Mouse (Mus musculus) frontal cortex, adult 2 months (tissue): ENCODE data around the gene Zfp800. TPM values are rescaled to one million over a fixed set of nuclear protein-coding genes. Genes with fewer than 3 reads are reported as not detected.

Experiments used
- DNase-seq, 2 experiments: peaks; one replicate each; pipeline ENCODE4 v3.0.0; 2022; ENCODE audit warnings: low spot score in 1 of 2; ENCODE audit errors: extremely low spot score in 1 of 2
- polyA plus RNA-seq: library from polyadenylated mRNA; depleted of rRNA; stranded (reverse); fragments of >200 nt; gene quantifications from 2 replicates; pipeline ENCODE4 v1.2.3, GENCODE M21; 2012

Zfp800 gene
- polyA plus RNA-seq, 1 experiment, result 7.2 TPM

DNA sequence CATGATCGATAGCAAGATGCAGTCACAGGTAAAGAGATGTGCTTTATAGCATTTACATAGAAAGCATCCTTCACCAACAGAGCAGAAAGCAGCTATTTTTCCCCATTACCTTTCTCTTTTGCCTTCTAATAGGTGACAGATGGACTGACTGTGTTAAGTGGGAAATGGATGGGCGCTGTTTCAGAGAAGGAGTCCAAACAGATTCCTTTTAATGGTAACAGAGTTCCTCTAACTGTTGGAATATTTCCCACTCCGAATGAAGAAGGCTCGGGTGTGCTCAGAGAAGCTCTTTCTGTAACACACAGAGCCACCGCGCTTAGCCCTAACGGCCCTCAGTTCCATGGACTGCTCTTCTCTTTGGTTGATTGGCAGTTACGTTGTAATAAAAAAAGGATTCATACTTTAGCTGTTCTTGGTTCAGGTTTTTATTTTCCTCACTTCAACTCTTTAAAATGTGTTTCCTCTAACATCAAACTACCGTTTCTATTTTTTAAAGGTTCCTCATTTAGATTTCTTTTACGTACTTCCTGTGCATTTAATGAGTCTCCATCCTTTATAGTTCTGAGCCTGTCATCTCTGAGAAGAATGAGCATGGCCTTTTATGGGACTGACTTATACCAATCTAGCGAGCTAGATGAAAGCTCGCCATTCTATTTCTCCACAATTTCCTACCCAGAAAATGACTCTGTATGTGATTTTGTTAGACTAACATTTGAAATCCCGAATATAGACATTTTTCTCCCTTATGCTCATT is 78.8 kb downstream of the Zfp800 start:
- DNase-seq, result peak in 1 of 2 experiments; percentile 7

DNA sequence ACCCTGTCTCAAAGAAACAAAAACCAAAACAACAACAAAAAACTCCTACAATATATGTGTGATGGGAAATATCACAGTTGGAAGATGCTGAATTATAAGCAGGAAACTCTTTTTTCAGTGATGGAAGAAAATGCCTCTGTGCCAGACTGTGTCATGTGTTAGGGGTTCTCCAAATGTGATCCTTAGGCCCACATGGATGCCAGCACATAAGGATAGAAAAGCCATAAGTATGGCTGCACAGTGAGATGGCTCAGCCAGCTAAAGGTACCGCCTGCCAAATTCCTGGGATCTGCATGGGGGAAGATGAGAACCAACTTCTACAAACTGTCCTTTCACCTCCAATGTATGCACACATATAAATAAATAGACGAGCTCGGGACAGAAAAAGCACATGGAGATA is 82.6 kb downstream of the Zfp800 start:
- no peak for DNase-seq

DNA sequence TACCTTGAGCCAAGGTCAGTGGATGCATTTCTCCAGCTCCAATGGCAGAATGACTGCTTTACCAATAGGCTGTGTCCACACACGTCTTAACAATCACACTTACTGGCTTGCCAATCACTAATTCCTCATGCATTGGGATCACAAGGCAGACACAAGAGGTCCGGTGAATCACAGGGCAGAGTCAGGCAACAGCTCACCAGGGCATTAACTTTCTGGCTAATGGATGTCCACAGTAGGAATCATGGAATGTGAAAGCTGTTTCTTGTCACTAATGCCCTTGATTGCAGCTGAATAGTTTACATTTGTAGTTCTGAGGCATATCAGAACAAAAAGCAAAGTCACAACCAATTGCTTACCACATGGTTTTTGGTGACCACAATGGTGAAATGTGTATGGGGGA is 85.7 kb downstream of the Zfp800 start:
- no peak for DNase-seq

DNA sequence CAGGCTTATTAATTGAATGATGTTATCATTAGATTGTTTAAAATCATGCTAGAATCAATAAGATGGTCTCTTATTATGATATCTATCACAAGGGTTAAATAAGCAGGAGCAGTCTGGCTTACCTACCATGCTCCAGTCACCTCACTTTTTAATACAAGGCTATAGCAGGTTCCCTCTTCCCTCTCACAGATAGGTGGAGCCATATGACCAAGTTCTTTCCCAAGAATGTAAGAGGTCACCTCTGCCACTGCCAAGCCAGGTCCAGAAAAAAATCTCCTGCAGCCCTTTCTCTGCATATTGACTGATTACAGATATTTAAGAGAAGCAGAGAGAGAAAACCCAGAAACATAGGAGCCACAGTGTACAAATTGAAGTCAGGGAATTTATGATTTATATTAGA is 88.1 kb downstream of the Zfp800 start:
- peak in 1 of 2 experiments; percentile 12 for DNase-seq

DNA sequence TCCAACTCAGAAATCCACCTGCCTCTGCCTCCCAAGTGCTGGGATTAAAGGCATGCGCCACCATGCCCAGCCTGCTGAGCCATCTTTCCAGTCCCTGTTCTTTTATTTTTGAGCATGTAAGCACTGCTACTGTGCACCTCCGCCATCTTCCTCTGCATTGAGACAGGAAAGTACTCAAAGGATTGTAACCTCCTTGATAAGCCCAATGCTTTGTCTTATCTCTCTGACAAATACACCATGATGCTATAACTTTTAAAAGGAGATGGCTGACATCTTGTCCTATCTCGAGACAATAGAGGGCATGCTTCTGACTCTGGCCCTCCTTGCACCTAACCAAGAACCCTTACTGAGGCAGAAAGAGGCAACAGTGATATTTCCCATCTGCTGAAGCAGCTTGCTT is 88.9 kb downstream of the Zfp800 start:
- DNase-seq, result no peak

DNA sequence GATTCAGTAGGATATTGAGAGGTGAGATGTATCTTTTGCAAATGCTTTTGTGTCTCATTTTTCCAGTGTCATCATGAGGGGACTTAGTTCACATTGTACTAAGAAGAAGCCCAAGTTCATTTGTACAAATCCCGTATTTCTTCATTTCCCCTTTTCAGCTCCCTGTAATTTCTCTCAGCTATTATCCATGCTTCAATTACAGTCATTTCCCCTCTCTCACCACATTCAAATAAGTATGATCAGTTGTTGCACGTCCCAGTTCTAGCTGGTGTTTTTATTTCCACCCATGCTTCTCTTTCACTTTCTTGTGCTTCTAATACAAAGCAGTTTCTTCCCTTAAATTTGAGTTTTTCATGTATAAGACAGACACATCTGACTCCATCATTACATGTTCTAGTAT is 91.1 kb downstream of the Zfp800 start:
- DNase-seq, result no peak

DNA sequence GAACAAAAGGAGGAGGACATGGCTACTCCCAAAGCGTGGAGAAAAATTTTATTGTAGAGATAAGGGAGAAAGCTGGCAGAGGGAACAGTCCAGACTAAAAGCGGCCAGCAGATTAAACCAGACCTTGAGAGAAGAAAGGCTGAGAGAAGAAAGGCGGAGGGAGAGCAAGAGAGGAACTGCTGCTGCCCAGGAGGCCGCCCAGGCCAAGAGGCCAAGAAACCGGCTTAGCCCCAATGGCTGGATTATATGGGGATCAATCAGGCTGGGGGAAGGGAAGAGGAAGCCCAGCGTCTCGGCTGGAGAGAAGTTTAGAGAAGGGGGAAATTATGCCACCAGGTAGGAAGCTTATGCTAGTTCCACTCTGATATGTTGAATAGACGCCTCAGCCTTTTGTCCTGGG is 101.5 kb downstream of the Zfp800 start:
- DNase-seq, result no peak

DNA sequence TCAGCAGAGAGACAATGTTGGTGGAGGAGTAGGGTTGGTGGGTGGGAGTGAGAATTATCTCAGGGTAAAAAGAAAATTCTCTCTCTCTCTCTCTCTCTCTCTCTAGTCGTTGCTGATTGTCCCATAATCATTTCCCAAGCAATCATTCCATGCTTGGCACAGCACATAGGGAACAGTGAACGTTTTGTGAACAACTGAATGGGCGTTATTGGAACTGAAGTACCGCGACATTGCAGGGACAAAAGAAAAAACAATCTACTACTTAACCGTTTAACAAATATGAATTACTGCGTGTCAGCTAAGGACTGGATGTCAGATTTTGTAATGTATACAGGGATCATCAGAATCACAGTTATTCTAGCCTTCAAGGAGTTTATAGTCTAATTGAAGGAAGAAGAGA is 102.2 kb downstream of the Zfp800 start:
- DNase-seq, result no peak

DNA sequence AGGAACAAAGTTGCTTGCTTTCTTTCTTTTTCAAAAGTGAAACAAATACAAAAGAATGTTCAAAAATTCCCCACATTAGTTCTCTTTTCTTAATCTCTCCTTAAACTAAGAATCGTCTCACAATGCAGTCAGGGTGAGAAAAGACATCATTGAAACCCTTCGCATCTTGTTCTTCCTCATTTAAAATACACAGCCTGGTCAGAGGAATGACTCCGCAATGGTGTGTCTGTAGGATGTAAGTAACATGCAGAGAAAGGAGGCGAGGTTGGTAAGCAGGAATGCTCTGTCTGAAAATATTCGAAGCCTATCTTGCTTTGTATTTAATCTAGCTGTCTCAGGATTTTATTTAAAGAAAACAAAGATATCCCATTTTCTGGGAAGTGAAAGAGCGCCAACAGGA is 105.0 kb downstream of the Zfp800 start:
- no peak for DNase-seq

DNA sequence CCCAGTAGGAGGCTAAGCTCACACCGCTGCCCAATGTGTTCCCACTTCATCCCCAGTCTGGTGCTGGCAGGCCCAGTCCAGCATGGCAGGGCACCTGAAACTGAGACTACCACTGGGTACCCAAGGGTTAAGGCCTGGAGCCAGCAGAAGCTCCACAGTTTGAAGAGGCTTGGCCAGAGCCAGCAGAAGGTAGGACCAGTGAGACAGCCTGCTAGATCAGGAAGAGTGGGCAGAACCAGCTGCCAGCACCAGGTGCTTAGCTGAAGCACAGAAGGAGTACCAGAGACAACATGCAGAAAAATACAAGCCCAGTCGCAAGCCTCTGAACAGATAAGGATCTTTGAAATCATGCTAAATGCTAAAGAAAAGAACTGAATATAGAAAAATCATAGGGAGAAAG is 117.9 kb downstream of the Zfp800 start:
- DNase-seq, result peak; percentile 49 to 67

DNA sequence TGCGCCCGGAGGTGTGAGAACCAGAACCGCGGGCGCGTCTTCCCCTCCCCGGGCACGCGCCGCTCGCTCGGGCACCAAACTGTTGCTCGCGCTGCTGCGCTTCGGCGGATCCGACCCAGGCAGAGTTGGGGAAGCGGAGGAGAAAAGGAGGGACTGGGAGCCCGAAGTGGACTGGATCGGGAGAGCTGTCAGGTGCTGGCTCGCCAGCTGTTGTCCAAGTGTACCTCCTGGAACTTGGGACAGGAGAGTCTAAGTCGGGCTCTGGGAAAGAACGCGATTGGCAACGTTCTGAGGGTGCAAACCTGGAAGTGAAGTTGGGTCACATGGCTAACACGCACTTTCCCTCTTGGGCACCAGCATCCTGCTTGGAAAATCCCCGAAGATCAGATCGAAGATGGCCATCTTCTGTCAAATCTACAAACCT is 135.6 kb downstream of the Zfp800 start:
- DNase-seq, result peak in 1 of 2 experiments; percentile 5

DNA sequence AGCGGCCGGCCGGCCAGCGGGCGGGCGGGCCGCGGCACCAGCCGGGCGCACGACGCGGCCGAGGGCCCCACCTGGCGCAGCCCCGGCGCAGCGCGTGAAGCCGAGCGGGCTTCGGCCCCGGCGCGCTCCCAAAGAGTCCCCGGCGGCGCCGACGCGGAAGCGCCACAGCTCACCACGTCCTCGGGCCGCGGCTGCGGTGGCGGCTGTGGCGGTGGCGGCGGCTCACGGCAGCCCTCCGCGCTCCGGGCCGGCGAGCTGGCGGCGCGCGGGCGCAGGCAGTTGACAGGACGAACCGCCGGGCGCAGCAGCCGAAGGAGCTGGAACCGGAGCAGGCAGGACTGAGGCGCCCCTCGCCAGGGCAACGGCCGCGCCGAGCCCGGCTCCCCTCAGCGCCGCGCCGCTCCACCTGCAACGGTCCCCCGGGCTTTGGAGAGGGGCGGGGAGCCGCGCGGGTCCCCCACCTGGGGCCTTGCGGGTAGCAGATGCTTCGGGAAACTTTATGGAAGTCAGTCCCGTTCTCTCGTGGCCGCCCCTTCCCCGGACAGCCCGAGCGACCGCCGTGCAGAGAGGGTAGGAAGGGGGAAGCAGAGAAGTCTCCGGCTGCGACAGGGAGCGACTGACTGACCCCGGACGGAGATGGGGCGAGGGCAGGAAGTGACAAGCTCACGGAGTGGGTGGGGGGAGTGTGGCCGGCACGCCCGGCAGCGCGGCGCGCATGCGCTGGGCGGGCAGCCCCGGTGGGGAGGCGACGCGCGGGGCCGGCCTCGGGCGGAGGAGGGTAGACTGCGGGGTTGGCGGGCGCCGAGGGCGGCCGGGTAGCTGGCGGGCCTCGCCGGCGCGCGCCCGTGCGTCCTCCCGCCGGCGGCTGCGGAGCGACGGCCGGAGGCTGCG is 136.3 kb downstream of the Zfp800 start:
- DNase-seq, result peak; percentile 73 to 89

DNA sequence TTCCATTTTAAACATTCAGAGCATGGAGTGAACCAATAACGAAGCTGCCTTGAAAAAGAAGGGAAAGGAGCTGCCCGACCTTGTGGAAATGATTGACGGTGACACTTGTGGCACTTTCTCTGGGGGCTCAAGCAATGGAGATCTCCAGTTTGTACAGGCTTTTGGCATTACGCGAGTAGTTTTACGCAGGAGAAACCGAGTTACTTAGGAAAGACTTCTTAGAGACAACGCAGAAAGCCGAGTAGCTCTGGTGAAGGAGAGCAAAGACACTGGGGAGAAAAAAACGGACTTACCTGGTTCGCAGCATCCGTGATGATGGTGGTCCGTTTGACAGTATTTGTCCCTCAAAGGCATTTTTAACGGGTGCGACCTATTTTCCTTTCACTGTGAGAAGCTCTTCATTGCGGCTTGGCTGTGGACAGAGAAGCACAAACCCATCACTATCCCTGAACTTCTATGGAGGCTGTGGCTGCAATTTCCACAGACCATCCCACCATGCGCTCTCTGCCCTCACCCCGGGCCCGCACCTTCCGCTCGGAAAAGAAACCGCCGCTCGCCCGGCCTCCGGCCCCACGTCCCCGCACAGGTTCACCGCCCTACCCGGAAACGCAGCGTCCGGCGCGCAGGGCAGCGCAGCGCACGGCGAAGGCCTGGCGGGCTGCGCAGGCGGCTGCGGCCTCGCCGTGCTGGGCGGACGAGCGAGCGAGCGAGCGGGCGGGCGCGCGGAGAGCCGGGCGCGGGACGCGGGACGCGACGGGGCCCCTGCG is 137.2 kb downstream of the Zfp800 start:
- DNase-seq, result peak in 1 of 2 experiments; percentile 23

DNA sequence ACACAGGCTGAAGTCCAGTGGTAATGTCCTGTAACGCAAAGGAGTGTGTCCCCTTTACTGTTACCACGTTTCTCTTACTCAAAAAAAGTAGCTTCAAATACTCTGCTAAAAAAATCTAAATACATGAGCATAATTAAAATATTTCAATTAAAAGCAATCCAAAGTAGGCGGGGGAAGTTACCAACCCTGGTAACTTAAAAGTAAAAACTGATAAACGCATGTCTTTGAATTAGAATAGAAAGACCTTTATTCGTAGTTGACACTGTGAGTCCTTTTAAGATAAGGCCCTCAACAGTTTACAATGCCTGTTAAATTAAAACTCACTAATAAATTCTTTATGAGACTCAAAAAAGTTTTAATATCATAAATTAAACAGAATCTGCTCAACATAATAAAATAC is 138.1 kb downstream of the Zfp800 start:
- no peak for DNase-seq

DNA sequence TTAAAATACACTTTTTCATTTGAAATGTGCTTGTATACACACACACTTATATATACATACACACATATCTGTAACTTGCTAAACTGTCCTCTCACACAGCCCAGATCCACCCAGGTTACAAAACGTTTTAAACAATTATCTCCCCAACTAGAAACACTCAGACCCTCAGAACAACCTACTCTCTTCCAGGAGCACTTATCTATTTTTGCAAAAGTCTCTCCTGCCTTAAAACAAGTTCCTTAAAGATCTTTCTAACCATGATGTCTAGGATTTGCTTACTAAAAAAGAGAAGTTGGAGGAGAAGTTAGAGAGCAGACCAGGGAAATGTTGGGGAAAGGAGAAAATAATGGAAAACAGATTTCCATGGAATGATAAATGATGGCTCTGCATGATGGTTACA is 139.4 kb downstream of the Zfp800 start:
- no peak for DNase-seq

DNA sequence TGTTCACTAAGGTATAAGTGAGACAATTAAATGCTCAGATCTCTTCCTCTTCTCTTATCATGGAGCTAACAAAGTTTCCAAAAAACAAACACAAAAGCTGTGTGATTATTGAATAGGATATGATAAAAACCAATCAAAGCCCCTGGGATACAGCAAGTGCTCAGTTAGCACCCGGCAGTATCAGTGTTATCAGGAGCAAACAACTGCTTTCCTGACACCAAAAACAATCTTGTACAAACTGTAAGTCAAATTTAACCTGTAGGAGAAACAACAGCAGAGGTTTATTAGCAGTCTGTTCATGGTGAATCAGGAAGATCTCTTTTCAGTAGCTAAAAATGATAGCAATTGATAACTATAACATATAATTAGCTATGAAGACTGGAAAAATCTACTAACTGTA is 140.0 kb downstream of the Zfp800 start:
- DNase-seq, result no peak

DNA sequence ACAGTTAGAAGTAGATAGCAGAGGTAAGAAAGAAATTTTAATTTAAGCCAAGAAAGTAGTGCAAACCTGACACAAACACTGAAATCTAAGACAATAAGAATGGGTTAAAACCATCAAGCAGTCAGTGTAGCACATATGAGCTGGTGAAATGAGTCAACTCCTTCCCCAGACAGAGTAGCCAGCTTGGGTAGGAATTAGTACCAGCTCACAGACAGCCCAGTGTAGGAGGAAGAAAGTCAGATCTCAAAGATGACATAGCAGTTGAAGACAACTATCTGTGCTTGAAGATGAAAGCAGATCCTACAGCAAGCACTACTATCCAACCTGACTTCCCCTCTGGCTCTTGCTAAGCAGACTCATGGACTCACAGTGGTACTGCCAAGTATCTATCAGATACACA is 145.0 kb downstream of the Zfp800 start:
- DNase-seq, result peak in 1 of 2 experiments; percentile 10

DNA sequence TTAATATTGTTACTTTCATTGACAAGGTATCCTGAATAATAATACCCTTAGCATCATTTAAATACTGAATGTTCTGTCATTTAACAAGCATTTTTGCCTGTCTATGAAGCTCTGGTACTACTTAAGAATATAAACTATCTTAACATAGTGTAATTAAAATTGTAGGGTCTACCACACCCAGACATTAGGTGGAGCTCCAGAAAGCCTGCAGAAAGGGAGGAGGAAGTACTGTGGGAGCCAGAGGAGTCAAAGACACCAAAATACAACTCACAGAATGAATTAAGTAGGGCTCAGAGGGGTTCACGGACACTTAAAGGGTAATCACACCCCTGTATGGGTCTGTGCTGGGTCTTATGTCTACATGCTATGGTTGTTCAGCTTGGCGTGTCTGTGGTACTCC is 149.6 kb downstream of the Zfp800 start:
- no peak for DNase-seq

DNA sequence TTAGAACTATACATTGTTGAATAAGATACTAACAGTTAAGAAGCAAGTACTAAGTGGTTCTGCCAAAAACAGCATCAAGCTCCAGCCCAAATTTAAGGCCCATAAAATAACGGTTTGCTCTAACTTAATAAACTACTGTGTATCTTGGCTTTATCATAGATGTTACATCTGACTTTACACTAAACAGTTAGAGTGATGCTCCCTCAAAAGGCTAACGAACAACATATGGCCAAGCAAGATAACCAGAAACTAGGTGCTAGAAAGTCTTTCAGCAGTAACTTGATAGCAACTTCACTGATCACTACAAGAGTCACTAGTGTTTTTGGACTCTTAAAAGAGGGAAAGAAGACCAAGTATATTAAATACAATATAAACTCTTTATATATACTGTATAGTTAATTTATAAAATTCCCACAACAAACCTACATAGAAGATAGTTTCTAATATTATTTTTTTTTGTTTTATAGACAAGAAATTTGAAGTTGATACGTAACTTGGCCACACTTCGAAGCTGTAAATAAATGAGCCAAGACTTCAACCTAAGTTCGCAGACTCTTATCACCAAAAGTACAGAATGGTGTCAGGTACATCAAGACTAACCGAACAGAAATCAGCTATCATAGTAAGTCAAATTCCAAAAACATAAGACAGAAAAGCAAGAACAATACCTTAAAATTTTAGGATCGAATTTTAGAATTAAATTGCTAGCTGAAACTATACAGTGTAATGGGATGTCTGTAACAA is 165.0 kb downstream of the Zfp800 start:
- DNase-seq, result no peak

DNA sequence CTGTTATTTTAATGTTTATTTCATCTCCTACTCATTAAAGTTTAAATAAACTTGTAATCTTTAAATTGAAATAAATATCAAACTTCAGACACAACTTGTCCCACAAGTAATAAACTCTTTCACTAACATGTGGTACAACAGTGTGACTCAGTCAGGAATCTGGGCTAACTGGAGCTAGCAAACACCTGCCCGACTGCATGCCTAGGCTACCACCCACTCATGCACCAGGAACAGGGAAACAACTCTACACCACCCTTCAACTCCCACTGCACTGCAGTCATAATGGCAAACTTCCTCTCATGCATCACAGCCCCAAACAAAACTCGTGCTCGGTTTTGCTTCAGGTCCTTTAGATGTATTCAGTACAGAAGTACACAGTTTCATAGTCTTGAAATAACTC is 169.7 kb downstream of the Zfp800 start:
- DNase-seq, result no peak
